Mouse (Mus musculus): ENCODE results near the gene Adamtsl3.
A peak's percentile ranks its signal among the peaks of the same experiment; 100 is the strongest.

Gene Adamtsl3

DNA sequence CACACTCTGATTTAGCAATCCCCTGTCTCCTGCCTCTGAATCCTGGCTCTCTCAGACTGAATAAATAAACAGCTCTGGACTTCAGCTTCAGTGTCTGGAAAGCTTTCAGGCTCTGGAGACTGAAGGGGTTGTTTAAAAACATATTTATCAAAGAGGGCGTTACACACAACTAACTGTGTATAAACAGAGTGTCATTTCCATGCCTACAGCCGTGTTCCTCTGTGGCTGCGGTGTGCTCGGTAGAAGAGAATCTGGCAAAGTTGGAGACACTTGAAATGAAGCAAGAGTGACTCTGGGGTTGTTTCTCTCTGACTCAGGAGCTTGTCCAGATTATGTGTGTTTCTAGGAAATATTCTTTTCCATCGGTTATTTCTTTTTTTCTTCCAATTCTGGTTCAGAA is 167.0 kb downstream of the Adamtsl3 start:
- no peak for DNase-seq (ENCODE audit: low read depth, low spot score)

DNA sequence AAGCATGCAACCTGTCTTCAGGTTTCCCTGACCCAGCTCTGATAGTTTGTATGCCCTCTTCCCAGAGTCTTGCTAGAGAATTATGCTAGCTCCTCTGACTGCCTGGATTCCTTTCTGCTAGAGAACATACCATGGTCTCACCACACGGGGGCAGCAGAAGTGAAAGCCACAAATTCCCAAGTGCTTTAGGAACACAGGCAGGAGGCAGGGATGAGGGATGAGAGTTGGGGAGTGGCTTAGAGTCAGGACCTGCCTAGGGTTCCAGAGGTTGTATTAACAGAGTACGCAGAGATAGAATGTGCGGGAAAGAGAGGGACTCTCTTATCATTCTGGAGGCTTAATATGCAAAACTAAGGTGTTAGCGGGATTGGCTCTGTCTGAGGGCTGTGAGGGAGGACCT is 168.6 kb downstream of the Adamtsl3 start:
- peak; percentile 83 for DNase-seq (ENCODE audit: low read depth, low spot score)

DNA sequence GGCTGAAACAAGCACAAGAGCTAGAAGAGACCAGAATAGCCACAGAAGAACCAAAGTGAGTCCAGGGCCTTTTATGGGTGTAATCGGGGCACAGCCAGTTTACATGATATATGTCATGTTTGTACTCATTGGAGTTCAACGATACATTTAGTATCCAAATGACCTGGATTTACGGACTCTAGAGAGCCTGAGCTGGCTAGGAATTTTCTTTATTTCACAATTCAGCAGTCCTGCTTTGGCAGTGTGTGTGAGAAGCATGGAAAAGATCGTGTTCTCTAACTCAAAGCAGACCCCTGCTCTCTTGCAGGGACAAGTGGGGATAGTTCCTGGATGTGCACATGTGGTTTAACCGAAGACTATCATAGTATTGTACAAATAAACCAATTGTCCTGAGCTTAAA is 195.1 kb downstream of the Adamtsl3 start:
- no peak for DNase-seq (ENCODE audit: low read depth, low spot score)

DNA sequence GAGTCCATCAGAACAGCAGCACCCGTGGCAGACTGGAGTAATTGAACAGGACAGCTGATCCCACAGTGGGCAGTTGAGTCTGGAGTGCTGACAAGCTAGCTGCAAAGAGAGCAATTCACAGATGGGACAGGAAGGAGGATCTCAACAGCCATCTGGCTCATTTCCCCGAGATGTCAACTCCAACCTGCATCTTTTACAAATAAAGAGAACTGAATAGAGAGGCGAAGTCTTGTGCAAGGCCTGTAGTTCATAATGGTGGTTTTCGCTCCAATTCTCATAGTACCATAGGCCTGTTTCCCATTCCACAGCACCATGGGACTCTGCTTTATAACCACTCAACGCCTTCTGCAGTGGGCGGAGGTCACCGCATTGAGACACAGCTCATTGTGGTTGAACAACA is 195.9 kb downstream of the Adamtsl3 start:
- DNase-seq (ENCODE audit: low read depth, low spot score), result no peak

DNA sequence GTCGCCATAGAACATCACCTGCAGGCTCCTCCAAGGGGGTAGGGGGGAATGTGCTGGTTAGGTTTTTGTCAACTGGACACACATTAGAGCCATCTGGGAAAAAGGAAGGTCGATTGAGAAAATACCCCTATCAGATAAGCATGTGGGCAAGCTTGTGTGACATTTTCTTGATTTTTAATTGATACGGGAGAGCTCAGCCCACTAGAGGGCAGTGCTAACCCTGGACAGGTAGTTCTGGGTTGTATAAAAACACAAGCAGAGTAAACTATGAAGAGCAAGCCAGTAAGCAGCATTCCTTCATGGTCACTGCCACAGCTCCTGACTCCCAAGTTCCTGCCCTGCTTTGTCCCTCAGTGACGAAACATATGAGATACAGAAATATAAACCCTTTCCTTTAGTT is 197.7 kb downstream of the Adamtsl3 start:
- DNase-seq (ENCODE audit: low read depth, low spot score), result peak; percentile 36

DNA sequence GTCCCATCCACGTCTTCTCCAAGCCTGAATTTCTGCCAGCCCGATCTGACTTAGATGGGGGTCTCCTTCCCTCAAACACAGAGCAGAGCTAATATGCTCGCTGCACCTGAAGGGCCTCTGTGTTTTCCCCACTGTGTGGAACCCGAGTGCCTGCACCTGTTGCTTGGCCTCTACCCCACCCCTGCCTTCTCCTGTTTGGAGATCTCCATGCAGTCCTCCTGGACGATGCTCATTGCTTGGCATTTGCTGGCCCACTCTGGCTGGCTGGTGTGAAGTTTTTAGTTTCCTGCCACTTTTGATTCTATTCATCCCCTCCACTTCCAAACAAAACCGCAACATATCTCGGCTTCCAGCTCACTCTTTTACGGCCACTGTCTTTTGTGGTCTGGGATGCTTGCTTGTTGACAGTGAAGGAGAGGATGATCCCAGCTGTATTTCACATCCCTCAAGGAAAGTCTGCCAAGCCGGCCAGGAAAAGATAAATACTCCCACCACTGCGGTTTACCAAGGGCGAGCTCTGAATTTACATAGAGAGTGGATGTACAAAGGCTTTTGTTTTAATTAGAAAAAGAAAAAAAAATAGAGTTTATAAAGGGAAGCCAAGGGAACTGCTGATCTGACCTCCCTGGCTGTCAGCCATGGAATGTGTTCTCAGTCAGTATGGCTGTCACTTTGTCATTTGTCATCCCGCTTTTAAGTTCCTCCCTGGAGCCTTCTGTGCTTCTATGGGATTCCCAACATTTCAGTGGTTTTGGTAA is 198.4 kb downstream of the Adamtsl3 start:
- no peak for DNase-seq (ENCODE audit: low read depth, low spot score)

DNA sequence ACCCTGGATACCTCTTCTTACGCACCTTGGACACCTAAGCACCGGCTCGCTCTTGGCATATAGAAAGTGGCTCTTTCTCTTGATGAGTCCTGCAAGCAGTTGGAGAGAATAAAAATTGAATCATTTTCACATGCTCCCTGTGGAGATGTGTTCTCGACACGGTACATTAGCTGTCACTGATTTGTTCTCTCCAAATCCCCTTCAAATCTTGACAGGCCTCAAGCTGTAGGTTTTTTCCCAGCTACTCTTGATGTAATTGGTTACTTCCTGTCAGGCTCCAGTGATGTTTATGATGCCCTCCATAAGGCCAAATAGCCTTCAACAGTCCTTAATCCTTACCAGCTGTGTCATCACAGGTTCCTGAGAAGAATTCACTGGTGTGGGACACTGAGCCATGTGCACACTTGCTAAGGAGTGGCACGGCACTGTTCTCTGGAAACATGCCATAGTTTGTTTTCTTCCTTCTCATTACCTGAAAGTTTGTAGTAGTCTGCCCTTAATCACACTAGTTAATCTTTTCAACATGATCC is 209.0 kb downstream of the Adamtsl3 start:
- DNase-seq (ENCODE audit: low read depth, low spot score), result no peak

DNA sequence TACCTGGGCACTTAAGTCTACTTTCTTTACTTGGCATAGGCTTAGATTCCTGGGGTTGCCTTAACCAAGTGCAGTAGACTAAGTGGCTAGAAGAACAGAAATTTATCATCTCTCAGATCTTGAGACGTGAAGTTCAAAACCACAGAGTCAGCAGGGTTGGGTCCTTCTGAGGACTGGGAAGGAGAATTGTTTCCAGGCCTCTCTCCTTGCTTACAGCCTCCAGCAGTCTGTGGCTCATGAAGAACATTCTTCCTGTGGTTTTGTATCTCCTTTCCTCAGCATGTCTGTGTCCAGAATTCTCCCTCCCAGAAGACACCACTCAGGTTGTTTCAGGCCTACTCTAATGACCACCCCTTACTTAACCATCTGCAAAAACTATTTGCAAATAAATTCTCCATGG is 216.5 kb downstream of the Adamtsl3 start:
- DNase-seq (ENCODE audit: low read depth, low spot score), result no peak

DNA sequence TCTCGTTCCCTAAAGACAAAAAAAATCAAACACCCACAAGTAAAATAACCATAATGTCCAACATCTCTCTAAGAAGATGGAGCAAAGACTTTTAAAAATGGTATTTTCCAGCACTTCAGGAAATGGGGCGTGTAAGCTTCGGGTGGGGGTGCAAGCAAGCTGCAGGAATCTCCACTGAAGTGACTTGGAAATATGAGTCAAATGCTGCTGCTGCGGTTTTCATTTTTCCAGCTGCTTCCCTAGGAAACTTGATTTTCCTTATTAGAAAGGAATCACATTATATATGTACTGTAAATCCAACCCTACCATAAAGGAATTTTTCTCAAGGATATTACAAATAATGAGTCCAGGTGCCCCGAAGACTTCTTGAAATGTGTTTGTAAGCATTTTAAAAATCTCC is 220.3 kb downstream of the Adamtsl3 start:
- DNase-seq (ENCODE audit: low read depth, low spot score), result no peak

DNA sequence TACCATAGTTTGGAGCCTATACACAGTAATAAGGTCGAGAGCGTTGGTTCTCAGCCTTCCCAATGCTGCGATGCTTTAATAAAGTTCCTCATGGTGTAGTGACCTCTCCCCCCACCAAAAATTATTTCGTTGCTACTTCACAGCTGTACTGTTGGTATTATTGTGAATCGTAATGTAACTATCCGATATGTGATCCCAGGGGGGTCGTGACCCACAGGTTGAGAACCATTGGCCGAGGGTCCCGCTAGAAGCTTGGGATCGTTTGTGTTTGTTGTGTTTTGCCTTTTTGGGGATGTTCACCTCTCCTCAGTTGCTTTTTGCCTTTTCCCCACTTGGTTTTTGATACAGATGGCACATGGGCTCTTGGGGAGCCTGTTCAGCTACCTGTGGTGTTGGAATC is 220.9 kb downstream of the Adamtsl3 start:
- DNase-seq (ENCODE audit: low read depth, low spot score), result no peak

DNA sequence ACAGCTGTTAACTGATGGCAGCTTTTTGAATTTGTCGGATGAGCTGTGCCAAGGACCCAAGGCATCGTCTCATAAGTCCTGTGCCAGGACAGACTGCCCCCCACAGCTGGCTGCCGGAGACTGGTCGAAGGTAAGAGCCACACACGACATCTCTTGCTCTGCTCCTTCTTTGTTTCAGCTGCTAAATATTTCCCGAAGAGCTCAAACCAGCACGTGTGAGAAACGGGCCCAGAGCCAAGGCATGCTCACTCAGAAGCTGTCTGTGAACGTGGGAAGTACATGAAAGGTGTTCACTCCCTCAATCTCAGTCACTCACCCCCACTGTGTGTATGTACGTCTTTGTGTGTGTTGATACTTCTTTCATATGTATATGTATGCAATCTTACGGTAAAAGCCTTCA is 221.6 kb downstream of the Adamtsl3 start:
- no peak for DNase-seq (ENCODE audit: low read depth, low spot score)

DNA sequence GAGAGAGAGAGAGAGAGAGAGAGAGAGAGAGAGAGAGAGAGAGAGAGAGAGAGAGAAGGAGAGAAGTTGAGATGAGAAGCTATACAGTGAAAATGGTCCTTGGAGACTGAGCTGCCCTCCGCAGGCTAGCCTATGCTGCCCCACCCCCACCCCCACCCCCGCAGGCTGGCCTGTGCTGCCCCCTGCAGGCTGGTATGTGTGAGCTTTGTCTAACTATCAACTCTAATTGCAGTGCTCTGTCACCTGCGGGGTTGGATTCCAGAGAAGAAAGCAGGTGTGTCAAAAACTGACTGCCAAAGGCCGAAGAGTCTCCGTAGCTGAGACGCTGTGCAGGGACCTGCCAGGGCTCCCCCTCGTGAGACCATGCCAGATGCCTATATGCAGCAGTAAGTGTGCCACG is 231.2 kb downstream of the Adamtsl3 start:
- DNase-seq (ENCODE audit: low read depth, low spot score), result peak; percentile 59

DNA sequence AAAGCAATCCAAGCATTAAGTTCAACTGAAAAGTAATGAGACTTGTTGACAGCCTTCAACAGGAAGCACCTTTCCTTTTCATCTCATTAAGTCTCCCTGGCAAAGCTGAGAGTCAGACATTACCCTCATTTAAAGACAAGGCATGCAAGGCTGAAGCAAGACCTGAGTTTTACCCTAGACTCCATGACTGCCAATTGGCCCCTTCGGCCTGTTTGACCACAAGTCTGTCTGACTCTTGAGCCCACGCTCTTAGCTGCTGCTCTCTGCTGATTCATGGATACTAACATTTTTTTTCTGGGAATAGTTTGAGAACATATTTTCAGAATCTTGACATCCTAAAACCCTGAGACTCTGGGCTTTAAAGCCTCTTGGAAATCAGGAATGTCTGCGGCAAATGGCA is 232.3 kb downstream of the Adamtsl3 start:
- DNase-seq (ENCODE audit: low read depth, low spot score), result no peak

DNA sequence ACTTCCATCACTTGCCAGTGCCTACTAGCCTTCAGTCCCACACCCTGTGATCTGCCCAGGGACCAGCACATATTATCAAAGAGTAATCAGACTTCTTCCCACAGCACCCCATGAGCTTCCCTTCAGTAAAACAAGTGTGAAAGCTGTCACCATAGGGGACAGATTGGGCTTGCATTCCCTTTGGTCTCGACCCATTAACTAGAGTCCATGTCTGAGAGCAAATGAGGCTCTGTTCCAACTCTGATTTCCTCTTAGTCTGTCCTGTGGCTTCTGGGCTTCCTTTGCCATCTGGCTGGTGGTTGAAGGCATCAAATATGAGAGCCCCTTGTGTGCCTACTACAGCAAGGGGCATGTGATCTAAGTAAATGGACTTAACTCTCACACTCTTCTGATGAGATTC is 237.5 kb downstream of the Adamtsl3 start:
- no peak for DNase-seq (ENCODE audit: low read depth, low spot score)

DNA sequence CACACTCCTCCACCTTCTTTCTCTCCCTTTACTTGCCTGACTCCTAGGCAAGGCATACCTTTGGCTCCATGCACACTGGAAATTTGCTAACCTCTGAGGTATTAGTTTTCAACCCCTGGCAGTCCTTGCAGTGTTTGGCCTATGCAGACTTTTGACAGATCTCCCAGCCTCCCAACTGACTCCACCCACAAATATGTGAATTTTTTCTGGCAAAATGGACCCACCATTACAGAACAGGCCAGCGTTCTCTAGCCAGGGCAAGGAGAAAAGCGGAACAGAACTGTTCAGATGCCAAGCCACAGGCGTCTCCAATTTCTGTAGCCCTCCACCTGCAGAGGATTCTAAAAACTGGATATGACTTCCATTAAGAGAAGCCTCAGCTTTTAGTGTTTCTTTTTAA is 244.5 kb downstream of the Adamtsl3 start:
- DNase-seq (ENCODE audit: low read depth, low spot score), result no peak

DNA sequence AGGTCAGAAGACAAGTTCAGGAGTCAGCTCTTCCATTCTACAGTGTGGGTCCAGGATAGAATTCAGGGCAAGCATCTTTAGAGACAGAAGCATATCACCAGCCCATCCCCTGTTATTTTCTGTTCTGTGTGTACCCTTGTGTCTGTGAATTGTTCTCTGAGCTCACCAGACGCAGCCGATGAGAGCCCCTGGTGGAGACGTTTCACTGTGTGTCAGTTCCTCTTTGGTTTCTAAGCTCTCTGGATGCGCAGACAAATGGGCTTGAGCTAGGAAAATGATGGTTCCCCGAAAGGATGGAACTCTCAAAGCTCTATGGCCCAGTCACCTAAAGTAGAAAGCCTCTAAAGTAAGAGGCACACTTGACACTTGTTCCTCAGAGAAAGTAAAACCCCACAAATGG is 246.3 kb downstream of the Adamtsl3 start:
- no peak for DNase-seq (ENCODE audit: low read depth, low spot score)

DNA sequence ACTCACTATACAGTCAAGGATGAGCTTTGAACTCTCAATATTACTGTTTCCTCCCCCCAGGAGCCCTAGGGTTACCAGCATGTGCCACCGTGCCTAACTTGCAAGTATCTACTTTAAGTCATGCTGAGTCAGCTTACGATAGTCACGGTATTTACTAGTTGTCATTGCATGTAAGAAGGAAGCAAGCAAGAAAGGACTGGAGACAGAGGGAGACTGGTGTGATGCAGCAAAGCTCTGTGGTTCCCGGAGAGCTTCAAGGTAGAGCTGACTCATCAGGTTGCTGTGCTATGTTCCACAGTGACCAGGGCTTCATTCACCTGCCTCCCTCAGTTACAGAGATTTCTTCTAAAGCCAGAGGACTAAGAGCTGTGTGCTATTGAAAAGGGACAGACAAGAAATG is 247.0 kb downstream of the Adamtsl3 start:
- no peak for DNase-seq (ENCODE audit: low read depth, low spot score)

DNA sequence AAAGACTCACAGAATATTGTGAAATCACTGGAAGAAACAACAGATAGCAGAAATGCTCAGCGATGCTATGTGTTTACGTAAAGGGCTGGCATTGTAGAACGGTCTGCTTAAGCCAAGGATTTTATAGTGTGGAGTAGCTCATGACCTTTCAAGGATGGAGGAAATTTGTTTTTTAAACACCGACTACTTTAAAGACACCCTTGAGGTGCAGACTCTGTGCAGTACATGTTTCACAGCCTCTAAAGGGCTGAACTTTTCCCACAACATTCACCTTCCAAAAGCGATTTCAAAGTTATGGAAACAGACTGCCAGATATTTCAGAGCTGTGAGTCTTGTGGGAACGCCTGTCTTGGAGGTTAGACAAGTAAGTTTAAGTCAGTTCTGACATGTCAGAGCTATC is 255.4 kb downstream of the Adamtsl3 start:
- no peak for DNase-seq (ENCODE audit: low read depth, low spot score)

DNA sequence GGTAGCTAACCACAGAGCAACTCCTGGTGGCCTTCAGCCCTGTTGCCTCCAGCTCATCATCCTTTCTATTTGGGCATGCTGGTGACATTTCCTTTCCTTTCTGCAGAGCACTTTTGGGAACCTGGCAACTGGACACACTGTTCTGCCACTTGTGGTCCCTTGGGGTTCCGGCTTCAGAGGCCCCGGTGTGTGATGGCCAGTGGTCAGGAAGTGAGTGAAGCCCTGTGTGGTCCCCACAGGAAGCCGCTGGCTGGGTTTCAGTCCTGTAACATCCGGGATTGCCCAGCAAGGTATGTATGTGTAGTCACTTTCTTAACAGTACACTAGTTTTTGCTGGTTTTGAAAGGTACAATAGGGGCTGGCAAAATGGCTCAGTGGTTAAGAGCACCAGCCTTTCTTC is 266.5 kb downstream of the Adamtsl3 start:
- DNase-seq (ENCODE audit: low read depth, low spot score), result no peak

DNA sequence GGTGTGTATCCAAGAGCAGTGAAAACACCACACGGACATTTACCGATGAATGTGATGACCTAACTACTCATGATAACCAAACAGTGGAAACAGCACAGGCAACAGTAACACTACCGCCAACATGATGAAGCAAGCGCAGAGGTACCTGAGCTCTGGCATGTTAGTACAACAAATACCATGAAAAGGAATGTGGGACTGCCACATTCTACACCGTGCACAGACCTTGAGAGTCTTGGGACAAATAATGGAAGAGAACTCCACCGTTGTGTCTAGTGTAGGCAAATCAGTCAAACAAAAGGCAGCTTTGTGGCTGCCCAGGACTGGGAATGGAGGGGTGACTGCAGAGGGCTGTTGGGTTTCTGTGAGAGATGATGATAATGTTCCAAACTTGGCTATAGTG is 269.9 kb downstream of the Adamtsl3 start:
- DNase-seq (ENCODE audit: low read depth, low spot score), result no peak

DNA sequence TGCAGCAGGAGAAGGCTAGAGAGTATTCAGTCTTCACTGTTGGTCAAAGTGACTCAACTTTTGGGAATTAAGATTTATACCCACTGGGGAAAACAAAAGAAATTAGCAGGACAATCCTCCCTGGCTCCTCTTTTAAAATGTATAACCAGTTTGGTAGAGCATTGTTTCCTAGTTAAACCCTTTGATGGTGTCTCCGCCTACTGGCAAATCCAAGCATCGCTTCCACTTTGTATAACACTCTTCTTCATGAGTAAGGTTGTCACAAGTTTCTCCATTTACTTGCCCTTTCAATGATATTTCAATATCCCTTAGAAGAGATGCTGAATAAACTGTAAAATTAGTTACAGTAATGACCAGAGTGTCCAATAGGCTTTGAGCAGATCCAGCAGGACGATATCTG is 274.1 kb downstream of the Adamtsl3 start:
- DNase-seq (ENCODE audit: low read depth, low spot score), result peak; percentile 18

DNA sequence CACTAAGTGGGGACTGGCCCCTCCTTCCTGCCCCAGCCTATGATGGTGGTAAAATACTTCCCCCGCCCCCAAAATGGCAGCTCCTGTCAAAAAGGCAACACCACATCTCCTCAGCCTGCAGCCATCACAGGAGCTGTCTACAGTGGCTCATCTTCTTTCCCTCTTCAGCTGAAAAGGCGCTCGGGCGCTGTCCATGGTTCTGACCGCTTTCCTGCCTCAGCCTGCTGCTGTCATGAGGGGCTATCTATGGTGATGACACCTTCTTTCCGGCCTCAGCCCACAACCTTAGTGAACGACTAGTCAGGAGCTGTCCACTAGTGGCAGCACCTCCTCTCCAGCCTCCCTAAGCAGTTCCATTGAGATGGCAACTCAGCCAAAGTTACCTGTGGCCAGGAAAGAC is 289.8 kb downstream of the Adamtsl3 start:
- peak; percentile 77 for DNase-seq (ENCODE audit: low read depth, low spot score)

DNA sequence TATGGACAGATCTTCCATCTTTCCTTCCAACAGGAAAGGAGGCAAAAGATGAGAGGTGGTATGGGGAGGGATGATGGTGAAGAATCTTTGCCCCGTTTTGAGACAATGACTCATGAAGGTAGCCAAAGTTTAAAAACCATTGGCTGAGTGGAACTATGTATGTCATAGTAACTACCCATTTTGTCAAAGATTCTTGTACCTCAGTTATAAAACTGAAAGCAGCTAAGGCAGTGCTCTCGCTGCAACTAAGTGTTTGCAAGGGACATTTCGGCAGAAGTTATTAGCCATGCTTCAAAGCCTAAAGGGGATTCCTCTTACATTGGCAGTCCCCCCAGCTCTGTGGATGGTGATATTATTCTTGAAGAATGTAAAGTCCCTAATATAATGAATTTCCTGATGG is 311.7 kb downstream of the Adamtsl3 start:
- DNase-seq (ENCODE audit: low read depth, low spot score), result no peak

DNA sequence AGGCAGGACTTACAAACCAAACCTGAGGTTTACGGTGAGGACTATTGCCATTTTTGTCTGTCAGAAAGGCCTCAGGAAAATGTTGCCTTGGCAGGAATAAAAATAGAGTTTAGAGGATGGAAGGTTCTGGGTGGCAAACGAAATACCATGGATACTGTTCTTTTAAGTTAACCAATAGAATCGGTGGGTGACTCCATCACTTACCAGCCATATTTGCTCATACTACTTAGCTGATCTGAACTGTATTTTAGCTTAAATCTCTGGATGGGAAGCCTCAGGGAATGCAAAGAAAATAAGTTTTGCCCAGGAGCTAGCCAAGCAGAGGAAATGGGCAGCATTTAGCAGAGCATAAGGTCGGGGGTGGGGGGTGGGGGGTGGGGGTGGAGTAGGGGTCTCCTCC is 312.4 kb downstream of the Adamtsl3 start:
- no peak for DNase-seq (ENCODE audit: low read depth, low spot score)
